Mouse (Mus musculus) ES-E14 (cell line): ENCODE measurements at regions not wholly inside any gene's neighbourhood (a gene's known extent, or its start where the extent isn't known, plus 50 kb on each side); places are given as distances from the start of the nearest gene placed in this dataset.

Experiments used
- CHD2 ChIP-seq: IDR thresholded peaks from 2 replicates; pipeline ENCODE4 v1.6.1; 2014; ENCODE audit warnings: mild to moderate bottlenecking, low read depth, low read length, inconsistent platforms
- HCFC1 ChIP-seq: IDR thresholded peaks from 2 replicates; pipeline ENCODE4 v1.6.1; 2012; ENCODE audit warnings: low read length, inconsistent platforms, borderline replicate concordance; ENCODE audit not compliant: insufficient read depth
- MAFK ChIP-seq: IDR thresholded peaks from 2 replicates; pipeline ENCODE4 v1.6.1; 2014; ENCODE audit warnings: mild to moderate bottlenecking, low read depth, low read length, inconsistent platforms; ENCODE audit not compliant: insufficient read depth
- ZC3H11A ChIP-seq: IDR thresholded peaks from 2 replicates; pipeline ENCODE4 v1.6.1; 2012; ENCODE audit warnings: low read depth, mild to moderate bottlenecking, inconsistent platforms, low read length, borderline replicate concordance
- ZNF384 ChIP-seq: IDR thresholded peaks from 2 replicates; pipeline ENCODE4 v1.6.1; 2012; ENCODE audit warnings: low read depth, low read length, inconsistent platforms

- no peak for TF ChIP-seq CHD2
- no peak for TF ChIP-seq MAFK
- no peak for TF ChIP-seq HCFC1
- no peak for TF ChIP-seq ZC3H11A
- TF ChIP-seq ZNF384: no peak
These were observed 100.8 kb upstream of the Irx4 start for GRCm38 (mm10) chr13:73159454-73159853.
